ENCODE assay signal across 22 mouse cellular contexts in the genomic region with DNA sequence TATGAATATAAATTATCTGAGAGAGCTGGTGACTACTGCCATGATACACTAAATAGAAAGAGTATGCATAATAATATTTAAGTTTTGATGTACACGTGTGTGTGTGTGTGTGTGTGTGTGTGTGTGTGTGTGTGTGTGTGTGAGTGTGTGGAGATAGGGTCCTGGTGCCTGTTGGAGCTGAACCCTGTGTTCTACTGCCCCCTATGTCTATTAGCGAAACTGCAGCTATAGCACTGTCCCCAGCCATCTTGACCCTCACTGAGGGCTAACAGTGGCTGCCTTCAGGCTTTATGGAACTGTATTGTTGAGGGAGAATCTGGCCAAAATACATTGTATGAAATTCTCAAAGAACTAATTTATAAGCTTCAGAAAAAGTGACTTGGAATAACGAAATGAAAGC.
DNase-seq lines count a peak whose midpoint lies in the region; ATAC-seq and TF ChIP-seq lines count a peak whose summit lies in the region.
"Had no signal": no experiment of that assay in that cellular context is flagged by ENCODE, and none has a peak within 500 bp of the region (broad histone marks: within the 10 kb centered on the region; RNA-seq: fewer than 3 reads in every experiment).

No protein-coding gene starts in this region.

- no peaks in the 10 kb centered on the region for H3K9me3 ChIP-seq in lung, embryonic 14.5 days (ENCODE audit: low read depth, low read length)
- H3K9me3 ChIP-seq: forebrain, embryonic 13.5 days; intestine, embryonic 15.5 days; kidney, embryonic 15.5 days; limb, embryonic 13.5 days; liver, embryonic 15.5 days; midbrain, embryonic 10.5 days; neural tube, embryonic 15.5 days had no signal

- WGBS in lung, embryonic 14.5 days = 55% methylated on average over 3 of the region's 3 CpGs

- no peaks in the 10 kb centered on the region for H3K4me1 ChIP-seq in lung, embryonic 14.5 days (ENCODE audit: insufficient read depth)
- H3K4me1 ChIP-seq: forebrain, embryonic 13.5 days; intestine, embryonic 15.5 days; kidney, embryonic 15.5 days; limb, embryonic 13.5 days; liver, embryonic 15.5 days; midbrain, embryonic 10.5 days; neural tube, embryonic 15.5 days had no signal

- ATAC-seq in lung, embryonic 14.5 days (ENCODE audit: insufficient read depth) = no peak
- no peak for ATAC-seq in cerebellum, adult (ENCODE audit: insufficient number of reproducible peaks, low FRiP score, low TSS enrichment)
- ATAC-seq: forebrain, embryonic 13.5 days; intestine, embryonic 15.5 days; lung, postnatal 0 days had no signal

- H3K4me3 ChIP-seq in lung, embryonic 14.5 days (ENCODE audit: low read depth, low read length) = no peak overlapping the region
- H3K4me3 ChIP-seq: forebrain, embryonic 13.5 days; gastrocnemius, adult 2 months; intestine, embryonic 15.5 days; kidney, embryonic 15.5 days; limb, embryonic 13.5 days; liver, embryonic 15.5 days; midbrain, embryonic 10.5 days; neural tube, embryonic 15.5 days had no signal

- H3K27me3 ChIP-seq in lung, embryonic 14.5 days (ENCODE audit: insufficient read depth, low read length) = no peaks in the 10 kb centered on the region
- H3K27me3 ChIP-seq: forebrain, embryonic 13.5 days; intestine, embryonic 15.5 days; kidney, embryonic 15.5 days; limb, embryonic 13.5 days; liver, embryonic 15.5 days; neural tube, embryonic 15.5 days had no signal

- H3K27ac ChIP-seq in lung, embryonic 14.5 days (ENCODE audit: low read depth) = no peak overlapping the region
- H3K27ac ChIP-seq: forebrain, embryonic 13.5 days; gastrocnemius, adult 2 months; hindbrain, embryonic 14.5 days; intestine, embryonic 15.5 days; kidney, embryonic 15.5 days; limb, embryonic 13.5 days; liver, embryonic 15.5 days; midbrain, embryonic 10.5 days; neural tube, embryonic 15.5 days had no signal

- no peak for TF ChIP-seq CTCF in lung, embryonic 14.5 days (IDR thresholded peaks at IDR 0.05; ENCODE audit: low read depth)

- peak; percentile 4 for DNase-seq in embryo, embryonic 10.5 days (ENCODE audit: low spot score)
- DNase-seq in embryo, embryonic 9.5 days (ENCODE audit: extremely low spot score) = no peak
- DNase-seq in lung, embryonic 14.5 days = peak; percentile 4
- DNase-seq in lung, postnatal 14 days = no peak
- peak; percentile 13 for DNase-seq in ES-CJ7 (ENCODE audit: low read depth, low spot score)
- peak; percentile 6 for DNase-seq in ZHBTc4 (ENCODE audit: low read depth, low spot score)
- DNase-seq in neural tube, embryonic 10.5 days (ENCODE audit: extremely low spot score, low spot score) = no peak
- DNase-seq: adrenal gland, postnatal 25 days; cerebellum, adult 9-11 months; gastrocnemius, adult 2 months; kidney, postnatal 4 days; thymus, postnatal 25 days had no signal

- H3K4me2 ChIP-seq in lung, embryonic 14.5 days = no peak overlapping the region
- H3K4me2 ChIP-seq: forebrain, embryonic 13.5 days; hindbrain, embryonic 14.5 days; intestine, embryonic 15.5 days; kidney, embryonic 15.5 days; limb, embryonic 13.5 days; liver, embryonic 15.5 days; neural tube, embryonic 15.5 days had no signal

- H3K36me3 ChIP-seq in lung, embryonic 14.5 days (ENCODE audit: insufficient read depth) = no peaks in the 10 kb centered on the region
- H3K36me3 ChIP-seq: intestine, embryonic 15.5 days; kidney, embryonic 15.5 days; limb, embryonic 13.5 days; liver, embryonic 15.5 days; midbrain, embryonic 10.5 days; neural tube, embryonic 15.5 days had no signal

- H3K9ac ChIP-seq in lung, embryonic 14.5 days = no peak overlapping the region
- H3K9ac ChIP-seq: forebrain, embryonic 13.5 days; hindbrain, embryonic 14.5 days; intestine, embryonic 15.5 days; kidney, embryonic 15.5 days; limb, embryonic 13.5 days; liver, embryonic 15.5 days; neural tube, embryonic 15.5 days had no signal

Comparison
In these comparisons a context has a peak if more than half of its experiments do, and no peak if none do; other contexts are left out.
1. DNase-seq: peak in embryo, embryonic 10.5 days (single experiment), lung, embryonic 14.5 days (single experiment), ES-CJ7 (single experiment) and ZHBTc4 (single experiment); none in embryo, embryonic 9.5 days (single experiment), lung, postnatal 14 days (single experiment) and neural tube, embryonic 10.5 days (single experiment).